Mouse (Mus musculus): ENCODE data around the gene Def6. TPM values are rescaled to one million over a fixed set of nuclear protein-coding genes. Genes with fewer than 3 reads are reported as not detected.

Def6 gene
- total RNA-seq, 2 experiments from 2014 or later, result 0.97 to 1.9 TPM

DNA sequence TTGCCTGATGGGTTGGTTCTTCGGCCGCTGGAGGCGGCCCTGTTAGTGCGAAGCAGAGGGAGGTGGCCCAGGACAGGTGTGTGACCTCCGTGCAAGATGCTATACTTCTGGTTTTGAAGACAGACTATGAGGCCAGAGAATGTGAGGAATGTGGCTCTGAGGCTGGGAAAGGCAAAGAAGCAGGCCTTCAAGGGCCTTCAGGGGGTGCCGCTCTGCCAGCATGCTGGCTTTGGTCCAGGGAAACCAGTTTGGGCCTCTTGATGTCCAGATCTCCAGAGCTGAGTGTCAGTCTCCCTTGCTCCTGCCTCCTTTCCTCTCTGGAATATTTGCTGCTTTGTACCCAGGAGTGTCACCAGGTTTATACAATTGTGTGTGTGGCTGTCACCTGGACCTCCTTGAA is 34.7 kb downstream of the Def6 start:
- no peak for DNase-seq

- DNase-seq, result no peak
These were observed 36.6 kb downstream of the Def6 start for GRCm38 (mm10) chr17:28244214-28244613.

- no peak for DNase-seq
These were observed 37.1 kb downstream of the Def6 start for GRCm38 (mm10) chr17:28244714-28245113.

DNA sequence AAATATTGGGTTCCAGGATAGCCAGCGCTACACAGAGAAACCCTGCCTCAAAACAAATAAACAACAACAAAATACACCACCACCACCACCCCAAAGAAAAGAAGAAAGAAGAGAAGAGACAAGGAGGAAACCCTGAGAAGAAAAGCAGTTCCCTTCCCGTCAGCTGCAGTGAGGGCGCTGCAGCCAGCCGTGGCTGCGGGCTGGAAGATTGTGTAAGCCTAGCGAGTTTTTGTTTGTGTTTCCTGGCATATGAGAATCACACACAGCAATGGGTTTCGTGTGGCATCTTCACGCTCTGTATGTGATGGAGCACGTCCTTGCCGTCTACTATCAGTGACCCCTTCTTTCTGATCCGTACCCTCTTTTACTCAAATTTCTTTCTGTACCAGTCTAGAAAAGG is 39.1 kb downstream of the Def6 start:
- DNase-seq, result no peak

- DNase-seq, result peak; percentile 79
These were observed 40.0 kb downstream of the Def6 start for GRCm38 (mm10) chr17:28247613-28248012.

DNA sequence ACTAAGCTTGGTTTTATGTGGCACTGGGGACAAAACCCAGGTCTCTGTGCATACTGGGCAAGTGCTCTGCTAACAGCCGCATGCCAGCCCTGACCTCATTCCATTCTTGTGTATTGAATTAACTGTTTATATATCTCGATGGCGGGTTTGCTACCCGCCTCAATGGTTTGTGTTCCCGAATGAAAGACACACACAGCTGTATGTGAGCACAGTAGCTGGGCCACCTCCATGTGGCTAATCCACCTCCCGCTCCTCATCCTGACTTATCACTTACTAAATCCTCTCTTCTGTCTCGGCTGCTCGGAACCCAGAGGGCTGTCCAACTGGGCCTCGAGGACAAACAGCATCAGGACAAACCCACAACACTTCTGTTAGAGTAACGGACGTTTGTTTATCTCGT is 41.5 kb downstream of the Def6 start:
- DNase-seq, result no peak

DNA sequence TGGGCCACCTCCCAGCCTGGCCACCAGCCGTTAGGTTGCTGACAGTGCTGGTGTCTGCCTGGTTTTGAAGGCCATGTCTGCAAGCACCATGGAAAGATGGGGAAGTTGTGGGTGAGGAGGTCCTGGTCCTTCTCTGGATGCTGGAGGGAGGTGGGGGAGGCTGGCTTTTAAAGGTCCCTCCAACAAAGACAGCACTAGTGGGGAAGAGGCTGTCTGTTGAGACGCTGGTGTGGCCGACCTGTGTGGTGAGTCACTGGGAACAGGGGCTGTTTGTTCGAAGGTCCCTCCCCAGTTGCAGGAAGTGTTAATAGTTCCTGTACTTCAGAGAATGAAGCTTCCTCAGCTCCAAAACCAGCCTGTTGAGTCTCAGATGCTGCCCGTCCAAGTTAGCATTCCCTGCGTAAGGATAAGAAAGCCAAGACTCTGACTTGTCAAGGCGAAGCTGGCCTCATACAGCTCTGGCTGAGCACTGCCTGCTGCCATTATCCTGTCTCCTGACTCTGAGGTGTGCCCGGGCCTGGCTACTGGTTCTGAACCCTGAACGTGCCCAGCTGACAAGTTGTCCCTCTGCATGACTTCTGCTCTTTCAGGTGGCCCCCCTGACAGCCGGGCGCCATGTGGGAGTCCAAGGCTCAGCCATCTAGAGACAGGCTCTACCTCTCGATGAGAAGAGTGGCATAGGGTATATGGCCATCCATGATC is 44.2 kb downstream of the Def6 start:
- no peak for DNase-seq

DNA sequence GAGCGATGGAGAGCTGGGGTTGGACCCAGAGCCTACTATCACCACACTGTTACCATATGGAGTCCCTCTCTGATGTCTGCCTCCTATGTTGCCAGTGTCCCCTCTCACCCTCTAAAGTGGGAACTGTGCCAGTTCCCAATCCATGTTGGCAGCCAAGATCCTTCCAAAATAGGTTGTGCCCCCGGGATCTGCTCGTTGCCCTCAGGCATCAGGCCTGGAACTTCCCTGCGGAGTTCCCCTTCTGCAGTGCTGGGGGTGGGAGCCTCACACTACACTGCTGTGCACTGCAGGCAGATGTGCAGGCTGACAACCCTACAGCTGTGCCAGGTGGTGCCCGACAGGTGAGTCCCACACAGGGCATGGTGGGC is 44.7 kb downstream of the Def6 start:
- DNase-seq, result no peak

- peak; percentile 44 for DNase-seq
These were observed 45.6 kb downstream of the Def6 start for GRCm38 (mm10) chr17:28253216-28253615.

DNA sequence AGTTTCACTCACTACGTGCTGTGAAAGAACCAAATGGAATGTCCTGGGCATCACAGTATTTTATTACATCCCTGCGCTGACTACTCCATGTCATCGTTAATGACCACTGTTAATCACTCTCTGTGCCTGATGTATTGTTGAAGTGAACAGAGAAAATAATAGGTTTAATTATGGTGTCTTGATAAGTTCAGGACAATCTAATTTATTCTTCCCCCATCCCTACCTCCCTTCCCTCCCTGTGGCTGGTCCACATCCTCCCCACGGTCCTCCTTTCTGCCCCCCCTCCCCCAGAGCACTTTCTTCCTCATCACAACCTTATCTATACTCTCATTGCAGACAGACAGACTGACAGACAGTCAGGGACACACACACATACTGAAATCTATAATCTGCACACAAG is 47.2 kb downstream of the Def6 start:
- no peak for DNase-seq

GRCm38 (mm10) chr17:28255651-28256050 is 48.1 kb downstream of the Def6 start:
- no peak for DNase-seq

GRCm38 (mm10) chr17:28256651-28257328 is 49.2 kb downstream of the Def6 start:
- DNase-seq, result peak; percentile 64

DNA sequence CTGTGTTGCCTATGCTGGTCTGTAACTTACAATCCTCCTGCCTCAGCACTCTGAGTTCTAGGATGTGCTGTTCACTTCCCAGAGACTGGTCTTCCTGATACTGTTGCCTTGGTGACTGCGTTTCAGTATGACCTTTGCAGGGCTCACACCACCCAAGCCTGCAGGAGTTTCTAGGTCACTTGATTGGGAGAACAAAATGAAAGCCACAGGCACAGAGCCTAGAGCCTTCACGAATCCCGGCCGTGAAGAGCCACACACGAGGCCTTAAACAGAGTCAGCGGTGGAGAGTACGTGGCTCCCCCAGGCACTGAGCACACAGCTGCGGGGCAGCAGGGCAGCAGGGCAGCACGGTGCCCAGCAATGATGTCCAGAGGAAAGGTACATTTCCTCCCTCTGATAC is 50.7 kb downstream of the Def6 start:
- no peak for DNase-seq

DNA sequence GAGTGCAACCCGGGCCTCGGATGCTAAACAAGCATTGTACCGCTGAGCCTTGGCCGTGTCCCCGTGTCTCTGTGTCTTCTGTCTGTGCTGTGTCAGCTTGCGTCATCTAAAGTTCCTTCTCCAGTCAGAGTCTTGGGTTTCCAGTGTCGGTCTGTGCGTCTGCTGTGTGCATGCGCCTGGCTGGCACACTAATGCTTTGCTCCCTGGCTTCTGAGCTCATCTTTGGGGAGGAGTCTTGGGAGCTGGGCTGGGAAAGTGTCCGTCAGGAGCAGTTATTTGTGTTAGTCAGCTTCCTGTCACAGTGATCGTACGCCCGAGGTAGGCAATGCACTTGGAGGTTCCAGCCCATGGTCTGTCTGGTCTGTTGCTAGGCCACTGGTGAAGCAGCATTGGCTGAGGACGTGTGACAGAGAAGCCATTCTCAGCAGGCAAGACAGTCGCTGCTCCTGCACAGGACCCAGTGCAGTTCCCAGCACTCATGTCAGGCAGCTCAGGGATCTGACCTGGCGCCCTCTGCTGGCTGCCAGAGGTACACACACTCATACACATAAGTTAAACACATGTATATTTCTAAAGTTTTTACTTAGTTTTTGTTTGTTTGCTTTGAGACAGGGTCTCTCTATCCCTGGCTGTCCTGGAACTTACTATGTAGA is 52.4 kb downstream of the Def6 start:
- DNase-seq, result no peak

DNA sequence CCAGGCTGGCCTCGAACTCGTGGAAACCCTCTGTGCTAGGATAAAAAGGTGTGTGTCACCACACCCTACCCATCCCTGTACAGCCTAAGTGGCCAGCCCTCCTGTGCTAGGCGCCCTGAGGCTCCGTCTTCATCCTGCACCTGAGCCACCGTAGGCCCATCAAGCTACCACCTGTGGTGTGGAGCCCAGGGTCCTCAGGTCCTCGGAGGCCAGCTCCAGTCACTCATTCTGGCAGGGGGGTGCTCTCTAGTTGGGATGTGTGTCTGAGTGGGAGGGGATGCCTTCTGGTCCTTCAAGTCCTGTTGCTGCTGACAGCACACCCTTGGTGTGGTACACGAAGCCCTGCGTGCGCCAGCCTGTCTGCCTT is 52.9 kb downstream of the Def6 start:
- no peak for DNase-seq

DNA sequence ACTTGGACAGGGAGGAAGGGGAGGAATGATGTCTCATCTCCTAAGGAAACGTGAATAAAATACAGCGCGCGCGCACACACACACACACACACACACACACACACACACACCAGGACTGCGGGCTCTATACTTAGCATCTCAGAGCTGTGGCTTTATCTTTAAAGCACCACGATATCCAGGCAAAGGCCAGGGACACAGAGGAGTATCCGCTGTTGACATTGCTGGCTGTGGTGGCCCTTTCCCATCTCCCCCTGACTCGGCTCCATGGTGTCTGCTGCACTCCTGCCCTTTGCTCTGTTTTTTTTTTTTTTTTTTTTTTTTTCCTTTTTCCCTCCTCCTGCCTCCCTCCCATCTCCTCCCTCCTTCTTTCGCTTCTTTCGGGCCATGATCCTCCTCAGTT is 54.2 kb downstream of the Def6 start:
- no peak for DNase-seq

- DNase-seq, result no peak
These were observed 55.8 kb downstream of the Def6 start for GRCm38 (mm10) chr17:28263181-28263894.

DNA sequence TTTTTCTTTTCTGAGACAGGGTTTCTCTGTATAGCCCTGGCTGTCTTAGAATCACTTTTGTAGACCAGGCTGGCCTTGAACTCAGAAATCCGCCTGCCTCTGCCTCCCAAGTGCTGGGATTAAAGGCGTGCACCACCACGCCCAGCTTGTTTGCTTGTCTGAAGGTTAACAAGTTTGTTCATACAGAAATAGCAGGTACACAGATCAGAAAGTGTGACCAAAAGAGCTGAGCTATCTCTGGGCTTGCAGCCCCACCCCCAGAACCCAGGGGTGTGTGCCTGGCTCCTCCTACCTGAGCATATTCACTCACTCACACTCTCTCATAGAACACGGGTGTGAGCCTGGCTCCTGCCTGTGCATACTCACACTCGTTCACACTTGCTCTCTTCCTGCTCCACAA is 59.7 kb downstream of the Def6 start:
- DNase-seq, result no peak

- DNase-seq, result no peak
These were observed 62.6 kb downstream of the Def6 start for GRCm38 (mm10) chr17:28270165-28270564.

GRCm38 (mm10) chr17:28271537-28272266 is 64.1 kb downstream of the Def6 start:
- no peak for DNase-seq

- peak; percentile 45 for DNase-seq
These were observed 64.7 kb downstream of the Def6 start for GRCm38 (mm10) chr17:28272281-28272680.

DNA sequence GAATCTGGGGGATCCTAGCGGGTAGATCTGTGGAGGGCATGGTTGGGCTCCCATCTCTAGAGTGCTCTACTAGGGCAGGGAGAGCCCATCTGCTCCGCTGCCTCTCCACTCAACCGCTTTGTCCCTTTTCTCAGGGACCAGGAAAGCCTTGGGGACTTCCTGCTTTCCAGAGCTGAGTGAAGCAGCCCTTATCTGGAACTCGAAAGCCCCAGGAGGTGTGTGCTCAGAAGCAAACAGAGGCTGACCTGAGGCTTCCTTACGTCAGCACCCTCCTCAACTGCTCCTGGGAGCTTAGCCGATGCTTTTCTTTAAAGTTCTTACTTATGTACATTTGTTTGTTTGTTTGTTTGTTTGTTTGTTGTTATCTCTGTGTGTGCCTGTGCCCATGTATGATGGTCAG is 65.3 kb downstream of the Def6 start:
- DNase-seq, result no peak

All from gastrocnemius, postnatal 25 days (tissue).